Mouse (Mus musculus): ENCODE results near the gene Kdm8. TPM values are rescaled to one million over a fixed set of nuclear protein-coding genes. Genes with fewer than 3 reads are reported as not detected.

Gene Kdm8
- polyA plus RNA-seq, 1 experiment from 2014 or later, result 15.2 TPM

- Histone ChIP-seq H3K9ac (ENCODE audit: low read length) (no peak overlapping the region), H3K9me3 (ENCODE audit: control insufficient read depth, low read length) (no peaks in the 10 kb centered on the region), H3K36me3 (ENCODE audit: control insufficient read depth, insufficient read depth, low read length) (peaks cover 2% of the 10 kb centered on the region; the same call in 1 of the 2 replicates), H3K4me1 (ENCODE audit: control insufficient read depth, insufficient read depth, low read length) (no peaks in the 10 kb centered on the region), H3K4me3 (ENCODE audit: low read depth, low read length) (no peak overlapping the region), H3K27me3 (ENCODE audit: control insufficient read depth, insufficient read depth, low read length) (no peaks in the 10 kb centered on the region), H3K27ac (replicated peaks; ENCODE audit: low read depth, low read length) (no peak overlapping the region), H3K4me2 (ENCODE audit: low read depth, severe bottlenecking) (no peak overlapping the region)
- 95% methylated on average over 7 of the region's 7 CpGs for WGBS
- ATAC-seq (ENCODE audit: insufficient number of reproducible peaks, low FRiP score, low TSS enrichment, low read depth) (no peak), DNase-seq (ENCODE audit: low spot score) (no peak)
Measured at GRCm38 (mm10) chr7:125484791-125485190, 40.3 kb downstream of the Kdm8 start.

GRCm38 (mm10) chr7:125486121-125486630 lies 41.7 kb downstream of the Kdm8 start:
- H3K36me3 ChIP-seq (ENCODE audit: control insufficient read depth, insufficient read depth, low read length), result peaks cover 2% of the 10 kb centered on the region; the same call in 1 of the 2 replicates

GRCm38 (mm10) chr7:125487126-125487525 lies 42.6 kb downstream of the Kdm8 start:
- Histone ChIP-seq H3K36me3 (ENCODE audit: control insufficient read depth, insufficient read depth, low read length) (peaks cover 2% of the 10 kb centered on the region; the same call in 1 of the 2 replicates), H3K4me1 (ENCODE audit: control insufficient read depth, insufficient read depth, low read length) (peaks cover 2% of the 10 kb centered on the region; the same call in 1 of the 2 replicates), H3K9me3 (ENCODE audit: control insufficient read depth, low read length) (no peaks in the 10 kb centered on the region), H3K4me3 (ENCODE audit: low read depth, low read length) (no peak overlapping the region), H3K27ac (replicated peaks; ENCODE audit: low read depth, low read length) (no peak overlapping the region), H3K4me2 (ENCODE audit: low read depth, severe bottlenecking) (no peak overlapping the region), H3K9ac (ENCODE audit: low read length) (no peak overlapping the region), H3K27me3 (ENCODE audit: control insufficient read depth, insufficient read depth, low read length) (no peaks in the 10 kb centered on the region)
- DNase-seq (ENCODE audit: low spot score), result no peak
- 90% methylated on average over 10 of the region's 10 CpGs for WGBS
- no peak for ATAC-seq (ENCODE audit: insufficient number of reproducible peaks, low FRiP score, low TSS enrichment, low read depth)

More at GRCm38 (mm10) chr7:125486121-125486630, 41.7 kb downstream of the Kdm8 start:
- Histone ChIP-seq H3K4me3 (ENCODE audit: low read depth, low read length) (no peak overlapping the region), H3K27ac (replicated peaks; ENCODE audit: low read depth, low read length) (no peak overlapping the region), H3K9me3 (ENCODE audit: control insufficient read depth, low read length) (no peaks in the 10 kb centered on the region), H3K4me2 (ENCODE audit: low read depth, severe bottlenecking) (no peak overlapping the region), H3K4me1 (ENCODE audit: control insufficient read depth, insufficient read depth, low read length) (no peaks in the 10 kb centered on the region; the same call in 1 of the 2 replicates), H3K9ac (ENCODE audit: low read length) (no peak overlapping the region), H3K27me3 (ENCODE audit: control insufficient read depth, insufficient read depth, low read length) (no peaks in the 10 kb centered on the region)
- 91% methylated on average over 16 of the region's 16 CpGs for WGBS
- DNase-seq (ENCODE audit: low spot score) (no peak), ATAC-seq (ENCODE audit: insufficient number of reproducible peaks, low FRiP score, low TSS enrichment, low read depth) (no peak)

GRCm38 (mm10) chr7:125488706-125489105 lies 44.2 kb downstream of the Kdm8 start:
- peaks cover 2% of the 10 kb centered on the region; the same call in 1 of the 2 replicates for H3K4me1 ChIP-seq (ENCODE audit: control insufficient read depth, insufficient read depth, low read length)
- H3K9ac ChIP-seq (ENCODE audit: low read length), result no peak overlapping the region
- no peaks in the 10 kb centered on the region for H3K27me3 ChIP-seq (ENCODE audit: control insufficient read depth, insufficient read depth, low read length)
- WGBS, result 86% methylated on average over 6 of the region's 6 CpGs
- no peak overlapping the region for H3K4me3 ChIP-seq (ENCODE audit: low read depth, low read length)
- H3K4me2 ChIP-seq (ENCODE audit: low read depth, severe bottlenecking), result no peak overlapping the region
- H3K36me3 ChIP-seq (ENCODE audit: control insufficient read depth, insufficient read depth, low read length), result peaks cover 2% of the 10 kb centered on the region; the same call in 1 of the 2 replicates
- DNase-seq (ENCODE audit: low spot score), result no peak
- H3K9me3 ChIP-seq (ENCODE audit: control insufficient read depth, low read length), result no peaks in the 10 kb centered on the region
- H3K27ac ChIP-seq (replicated peaks; ENCODE audit: low read depth, low read length), result no peak overlapping the region
- ATAC-seq (ENCODE audit: insufficient number of reproducible peaks, low FRiP score, low TSS enrichment, low read depth), result no peak

- Histone ChIP-seq H3K9ac (ENCODE audit: low read length) (no peak overlapping the region), H3K9me3 (ENCODE audit: control insufficient read depth, low read length) (no peaks in the 10 kb centered on the region), H3K27ac (replicated peaks; ENCODE audit: low read depth, low read length) (no peak overlapping the region), H3K4me2 (ENCODE audit: low read depth, severe bottlenecking) (no peak overlapping the region), H3K4me3 (ENCODE audit: low read depth, low read length) (no peak overlapping the region), H3K4me1 (ENCODE audit: control insufficient read depth, insufficient read depth, low read length) (peaks cover 2% of the 10 kb centered on the region; the same call in 1 of the 2 replicates), H3K27me3 (ENCODE audit: control insufficient read depth, insufficient read depth, low read length) (no peaks in the 10 kb centered on the region), H3K36me3 (ENCODE audit: control insufficient read depth, insufficient read depth, low read length) (peaks cover 2% of the 10 kb centered on the region; the same call in 1 of the 2 replicates)
- DNase-seq (ENCODE audit: low spot score) (no peak), ATAC-seq (ENCODE audit: insufficient number of reproducible peaks, low FRiP score, low TSS enrichment, low read depth) (no peak)
- WGBS, result 91% methylated on average over 2 of the region's 2 CpGs
Measured at GRCm38 (mm10) chr7:125489636-125490035, 45.2 kb downstream of the Kdm8 start.

GRCm38 (mm10) chr7:125490947-125491735 lies 46.7 kb downstream of the Kdm8 start, which contains the start of gene Nsmce1:
Gene Nsmce1, minus strand, starts transcription at chr7:125491596.
- Histone ChIP-seq H3K4me3 (ENCODE audit: low read depth, low read length) (peak within 1 kb of the TSS; percentile 53), H3K4me2 (ENCODE audit: low read depth, severe bottlenecking) (peak within 1 kb of the TSS; percentile 59), H3K9ac (ENCODE audit: low read length) (peak within 1 kb of the TSS; percentile 83), H3K36me3 (ENCODE audit: control insufficient read depth, insufficient read depth, low read length) (peaks cover under 1% of the 10 kb centered on the region; the same call in 1 of the 2 replicates), H3K4me1 (ENCODE audit: control insufficient read depth, insufficient read depth, low read length) (peaks cover 2% of the 10 kb centered on the region; the same call in 1 of the 2 replicates), H3K9me3 (ENCODE audit: control insufficient read depth, low read length) (no peaks in the 10 kb centered on the region), H3K27me3 (ENCODE audit: control insufficient read depth, insufficient read depth, low read length) (no peaks in the 10 kb centered on the region), H3K27ac (replicated peaks; ENCODE audit: low read depth, low read length) (peak within 1 kb of the TSS; percentile 78)
- ATAC-seq (ENCODE audit: insufficient number of reproducible peaks, low FRiP score, low TSS enrichment, low read depth) (peak; percentile 98), DNase-seq (ENCODE audit: low spot score) (peak; percentile 95)
- WGBS, result under 1% methylated on average over 56 of the region's 56 CpGs

GRCm38 (mm10) chr7:125491760-125492159 lies 47.3 kb downstream of the Kdm8 start:
- Histone ChIP-seq H3K4me1 (ENCODE audit: control insufficient read depth, insufficient read depth, low read length) (peaks cover 2% of the 10 kb centered on the region; the same call in 1 of the 2 replicates), H3K4me3 (ENCODE audit: low read depth, low read length) (peak overlapping the region; percentile 53), H3K27me3 (ENCODE audit: control insufficient read depth, insufficient read depth, low read length) (no peaks in the 10 kb centered on the region), H3K36me3 (ENCODE audit: control insufficient read depth, insufficient read depth, low read length) (no peaks in the 10 kb centered on the region), H3K9ac (ENCODE audit: low read length) (peak overlapping the region; percentile 83), H3K27ac (replicated peaks; ENCODE audit: low read depth, low read length) (peak overlapping the region; percentile 78), H3K4me2 (ENCODE audit: low read depth, severe bottlenecking) (peak overlapping the region; percentile 59), H3K9me3 (ENCODE audit: control insufficient read depth, low read length) (no peaks in the 10 kb centered on the region)
- DNase-seq (ENCODE audit: low spot score) (no peak), ATAC-seq (ENCODE audit: insufficient number of reproducible peaks, low FRiP score, low TSS enrichment, low read depth) (peak; percentile 22; the same call in 1 of the 2 replicates)
- WGBS, result 34% methylated on average over 12 of the region's 12 CpGs

GRCm38 (mm10) chr7:125492551-125492950 lies 48.1 kb downstream of the Kdm8 start:
- ATAC-seq (ENCODE audit: insufficient number of reproducible peaks, low FRiP score, low TSS enrichment, low read depth) (no peak), DNase-seq (ENCODE audit: low spot score) (no peak)
- Histone ChIP-seq H3K4me1 (ENCODE audit: control insufficient read depth, insufficient read depth, low read length) (peaks cover 2% of the 10 kb centered on the region; the same call in 1 of the 2 replicates), H3K27ac (replicated peaks; ENCODE audit: low read depth, low read length) (no peak overlapping the region), H3K36me3 (ENCODE audit: control insufficient read depth, insufficient read depth, low read length) (no peaks in the 10 kb centered on the region), H3K4me2 (ENCODE audit: low read depth, severe bottlenecking) (no peak overlapping the region), H3K4me3 (ENCODE audit: low read depth, low read length) (no peak overlapping the region), H3K9me3 (ENCODE audit: control insufficient read depth, low read length) (no peaks in the 10 kb centered on the region), H3K9ac (ENCODE audit: low read length) (0 out of 2 replicates have a peak overlapping the region, but pooled peaks have one; percentile 0), H3K27me3 (ENCODE audit: control insufficient read depth, insufficient read depth, low read length) (no peaks in the 10 kb centered on the region)
- 85% methylated on average over 6 of the region's 6 CpGs for WGBS
